Mouse (Mus musculus) gastrocnemius, adult 2 months (tissue): Measurements from ENCODE around the gene Asic1. TPM values are rescaled to one million over a fixed set of nuclear protein-coding genes. Genes with fewer than 3 reads are reported as not detected.

Experiments used
- DNase-seq: peaks from one replicate; pipeline ENCODE4 v3.0.0; 2022
- H3K27ac ChIP-seq: fragments of 200-600 bp; 2 replicates; pipeline ENCODE4 v1.8.1; 2022; ENCODE audit warnings: mild to moderate bottlenecking
- H3K4me3 ChIP-seq: fragments of 200-600 bp; 2 replicates; pipeline ENCODE4 v1.8.1; 2022; ENCODE audit warnings: mild to moderate bottlenecking, moderate library complexity
- CTCF ChIP-seq: fragments of 200-600 bp; IDR thresholded peaks from 2 replicates; pipeline ENCODE4 v1.8.1; 2022; ENCODE audit warnings: antibody characterized with exemption, mild to moderate bottlenecking, moderate library complexity
- intact Hi-C: fragments of 180-260 bp; cut with DNase I; formaldehyde crosslinking; loops from one replicate; pipeline ENCODE4 v1.15.1; 2025
- total RNA-seq, 2 experiments: library from RNA; stranded (reverse); gene quantifications; 2 replicates each; pipeline ENCODE4 v1.2.3; 2021

Gene Asic1
- total RNA-seq, 2 experiments from 2014 or later = 0.31 TPM; not detected in 1

DNA sequence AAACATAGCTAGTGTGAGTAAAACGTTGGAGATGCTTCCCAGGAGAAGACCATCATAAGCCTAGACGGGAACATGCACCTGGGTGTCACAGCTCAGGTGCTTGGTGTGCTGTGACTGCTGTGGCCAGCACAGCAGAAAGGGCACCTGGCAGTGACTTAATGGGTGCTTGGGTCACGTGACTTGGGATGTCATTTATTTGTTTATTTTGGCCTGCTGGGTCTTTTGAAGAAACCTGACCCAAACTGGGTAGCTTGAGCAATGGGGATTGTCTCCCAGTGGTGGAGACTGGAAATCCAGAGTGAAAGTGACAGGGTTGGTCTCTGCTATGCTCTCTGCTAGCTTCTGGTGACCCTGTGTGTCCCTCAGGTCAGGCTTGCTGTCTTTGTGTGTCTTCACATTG is 41.3 kb downstream of the Asic1 start:
- DNase-seq = no peak
- Histone ChIP-seq H3K27ac (no peak overlapping the region), H3K4me3 (no peak overlapping the region)
- no peak for TF ChIP-seq CTCF
- intact Hi-C loops = loop anchor here (5.0 kb wide), 1 partner anchor 196 kb away; no protein-coding TSS in a partner anchor

DNA sequence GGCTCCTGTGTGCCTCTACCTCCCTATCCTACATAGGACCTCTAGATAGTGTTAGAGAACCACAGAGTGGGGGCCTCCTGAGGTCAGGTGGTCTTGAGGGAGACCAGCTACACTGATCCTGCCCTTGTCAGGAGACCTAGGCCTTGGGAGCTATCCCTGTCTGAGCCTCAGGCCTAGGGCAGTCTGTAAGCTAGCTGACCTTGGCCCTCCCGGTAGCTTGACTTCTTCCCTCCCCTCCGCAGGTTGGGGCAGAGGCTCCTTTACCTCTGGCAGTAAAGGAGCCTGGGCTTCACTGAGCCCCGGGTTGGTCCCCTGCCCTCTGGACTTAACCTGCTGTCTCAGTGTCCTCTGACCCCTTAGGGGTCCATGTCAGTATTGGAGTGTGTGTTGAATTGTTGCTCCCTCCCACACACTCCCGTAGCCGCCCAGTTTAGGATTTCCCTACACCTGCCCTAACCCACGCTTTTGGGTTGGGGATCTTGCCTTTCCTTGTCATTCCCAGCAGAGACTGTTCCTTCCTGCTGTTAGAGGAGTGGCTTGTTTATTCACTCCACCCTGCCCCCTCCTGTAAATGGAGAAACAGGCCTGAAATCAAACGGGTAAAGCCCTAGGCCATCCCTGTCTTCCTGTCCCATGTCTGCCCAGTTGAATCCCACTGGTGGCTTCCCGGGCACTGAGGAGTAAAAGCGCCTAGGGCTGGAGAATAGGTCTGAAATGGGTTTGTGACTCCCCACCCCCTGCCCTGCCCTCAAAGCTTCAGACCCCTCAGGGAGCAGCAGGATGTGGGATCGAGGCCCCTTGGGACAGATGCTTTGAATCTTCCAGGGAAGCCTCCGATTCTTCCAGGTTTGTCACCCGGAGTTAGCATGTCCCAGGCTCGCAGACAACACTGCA is 42.7 kb downstream of the Asic1 start:
- intact Hi-C loops = loop anchor here (5.0 kb wide), 1 partner anchor 194 kb away; no protein-coding TSS in a partner anchor
- DNase-seq = no peak
- Histone ChIP-seq H3K4me3 (no peak overlapping the region), H3K27ac (no peak overlapping the region)
- no peak for TF ChIP-seq CTCF

- Histone ChIP-seq H3K4me3 (no peak overlapping the region), H3K27ac (no peak overlapping the region)
- TF ChIP-seq CTCF = no peak
- intact Hi-C loops = loop anchor here (5.0 kb wide), 1 partner anchor 194 kb away; no protein-coding TSS in a partner anchor
- no peak for DNase-seq
These were observed 43.4 kb downstream of the Asic1 start for GRCm38 (mm10) chr15:99713569-99713968.

DNA sequence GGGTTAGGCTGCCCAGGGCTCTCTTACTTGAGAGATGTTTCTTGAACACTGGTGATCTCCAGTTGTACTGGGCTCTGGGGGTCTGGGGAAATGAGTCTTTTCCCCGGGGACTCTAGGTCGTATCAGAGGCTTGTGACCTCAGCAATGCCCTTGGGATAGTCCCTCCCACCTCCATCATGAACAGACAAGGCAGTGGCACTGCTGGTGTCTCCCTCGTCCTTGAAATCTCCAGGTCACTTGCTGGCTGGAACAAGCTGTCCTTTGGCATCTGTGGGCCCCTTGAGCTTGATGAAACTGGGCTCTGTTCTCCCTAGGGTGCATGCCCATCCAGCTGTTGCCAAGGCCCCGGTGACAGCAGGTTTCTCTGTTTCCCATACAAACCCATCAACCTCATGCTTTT is 44.0 kb downstream of the Asic1 start:
- no peak overlapping the region for H3K4me3 ChIP-seq
- TF ChIP-seq CTCF = no peak
- intact Hi-C loops = loop anchor here (5.0 kb wide), 1 partner anchor 193 kb away; no protein-coding TSS in a partner anchor
- no peak for DNase-seq
- no peak overlapping the region; the same call in 1 of the 2 replicates for H3K27ac ChIP-seq

GRCm38 (mm10) chr15:99714858-99715257 is 44.7 kb downstream of the Asic1 start:
- peak; percentile 82 for DNase-seq
- H3K27ac ChIP-seq = peak overlapping the region; percentile 96; the same call in 1 of the 2 replicates
- peak; percentile 99; the same call in 1 of the 2 replicates for TF ChIP-seq CTCF
- intact Hi-C loops = loop anchor here (1.0 to 5.0 kb wide), 2 partner anchors 63 to 192 kb away; no protein-coding TSS in a partner anchor
- H3K4me3 ChIP-seq = no peak overlapping the region

DNA sequence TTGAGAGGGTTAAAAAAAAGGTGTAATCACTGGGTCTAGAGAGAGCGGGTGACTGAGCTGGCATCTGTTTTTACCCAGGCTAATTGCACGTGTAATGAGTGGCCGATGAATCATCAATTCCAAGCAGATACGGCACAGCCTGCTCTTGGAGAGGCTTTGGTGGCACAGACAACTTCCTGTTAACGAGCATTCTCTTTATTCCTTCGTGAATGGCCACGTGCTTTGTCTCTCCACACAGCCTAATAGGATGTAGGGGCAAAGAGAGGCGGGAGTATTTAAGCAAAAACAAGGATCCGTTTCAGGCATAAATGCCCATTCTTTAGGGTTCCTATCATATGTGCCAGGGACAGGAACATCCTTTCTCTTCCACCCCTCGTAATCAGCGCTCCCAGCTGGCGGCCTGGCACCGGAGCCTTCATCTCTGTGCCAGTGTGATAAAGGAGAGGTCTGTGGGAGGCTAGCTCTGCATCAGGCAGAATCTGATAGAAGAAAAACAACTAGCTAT is 45.2 kb downstream of the Asic1 start:
- no peak for TF ChIP-seq CTCF
- no peak for DNase-seq
- H3K27ac ChIP-seq = peak overlapping the region; percentile 96; the same call in 1 of the 2 replicates
- no peak overlapping the region for H3K4me3 ChIP-seq
- intact Hi-C loops = loop anchor here (1.0 kb wide), 1 partner anchor 63 kb away; no protein-coding TSS in a partner anchor

DNA sequence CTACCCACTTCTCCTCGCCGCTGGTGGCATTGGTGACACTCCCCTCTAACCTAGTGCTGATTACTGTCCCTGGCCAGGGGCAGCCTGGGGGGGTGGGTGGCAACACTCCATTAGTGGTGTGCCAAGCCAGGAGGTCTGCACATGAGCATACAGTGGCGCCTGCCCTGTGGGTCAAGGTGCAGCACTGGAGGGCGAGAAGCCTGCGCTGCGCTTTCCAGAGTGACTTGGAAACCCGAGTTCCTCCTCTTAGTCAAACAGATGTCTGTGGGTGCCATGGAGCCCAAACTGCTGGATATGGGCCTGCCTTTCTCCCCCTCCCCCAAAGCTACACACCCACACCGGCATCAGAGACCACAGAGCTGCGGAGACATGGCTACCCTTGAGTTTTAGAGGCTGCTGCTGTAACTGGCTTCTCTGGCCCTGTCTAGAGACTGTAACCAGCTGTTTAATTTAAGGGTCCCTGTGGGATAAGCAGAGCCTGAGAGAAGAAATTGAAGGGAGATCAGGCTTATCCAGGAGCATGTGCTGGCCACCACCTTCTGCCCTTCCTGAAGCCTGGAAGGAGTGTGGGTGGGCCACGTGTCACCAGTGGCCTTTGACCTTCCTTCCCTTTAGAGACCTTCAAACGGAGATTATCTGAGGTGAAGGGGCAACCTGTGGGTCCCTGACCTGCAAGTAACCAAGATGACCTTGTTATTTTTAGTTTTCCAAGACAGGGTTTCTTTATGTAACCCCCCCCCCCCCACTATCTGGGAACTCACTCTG is 46.0 kb downstream of the Asic1 start:
- H3K27ac ChIP-seq = peak overlapping the region; percentile 96
- intact Hi-C loops = loop anchor here (1.0 kb wide), 1 partner anchor 62 kb away; no protein-coding TSS in a partner anchor

DNA sequence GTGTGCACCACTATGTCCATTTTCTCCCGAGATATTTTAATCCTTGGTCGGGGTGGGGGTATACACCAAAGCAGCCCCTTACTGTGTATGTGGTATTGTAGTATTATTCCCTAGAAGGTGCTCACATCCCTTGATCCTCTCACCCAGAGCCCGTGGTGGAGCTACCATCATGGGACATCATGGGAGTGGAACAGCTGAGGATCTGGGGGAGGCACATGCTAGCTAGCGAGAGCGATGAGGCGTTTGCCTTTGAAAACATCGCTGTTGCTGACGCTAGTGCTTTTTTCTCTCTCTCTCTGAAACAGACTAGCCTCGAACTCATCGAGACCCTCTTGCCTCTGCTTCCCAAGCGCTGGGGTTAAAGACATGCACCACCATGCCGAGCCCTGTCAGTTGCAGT is 46.6 kb downstream of the Asic1 start:
- no peak for TF ChIP-seq CTCF
- Histone ChIP-seq H3K27ac (peak overlapping the region; percentile 96), H3K4me3 (peak overlapping the region; percentile 76; the same call in 1 of the 2 replicates)
- intact Hi-C loops = no loop called here
- no peak for DNase-seq

More for the DNA sequence above, 46.0 kb downstream of the Asic1 start:
- no peak for DNase-seq
- TF ChIP-seq CTCF = no peak
- H3K4me3 ChIP-seq = no peak overlapping the region

GRCm38 (mm10) chr15:99717386-99718334 is 47.5 kb downstream of the Asic1 start, which contains the start of gene Gpd1:
Gene Gpd1 (plus strand): TSS chr15:99717515.
- peak; percentile 91 for DNase-seq
- intact Hi-C loops = no loop called here
- Histone ChIP-seq H3K4me3 (peak within 1 kb of the TSS; percentile 76), H3K27ac (peak within 1 kb of the TSS; percentile 96)
- TF ChIP-seq CTCF = no peak

- Histone ChIP-seq H3K4me3 (peak overlapping the region; percentile 76), H3K27ac (peak overlapping the region; percentile 96)
- intact Hi-C loops = no loop called here
- TF ChIP-seq CTCF = no peak
- DNase-seq = peak; percentile 86
These were observed 48.4 kb downstream of the Asic1 start for GRCm38 (mm10) chr15:99718461-99719021.

- no peak for TF ChIP-seq CTCF
- Histone ChIP-seq H3K4me3 (peak overlapping the region; percentile 76), H3K27ac (peak overlapping the region; percentile 96)
- no peak for DNase-seq
- intact Hi-C loops = no loop called here
These were observed 49.7 kb downstream of the Asic1 start for GRCm38 (mm10) chr15:99719865-99720264.
